Mouse (Mus musculus) lung, adult 2 months (tissue): ENCODE measurements around the gene Cisd2.

Experiments
- CTCF ChIP-seq: fragments of 200-500 bp; IDR thresholded peaks from 2 replicates; pipeline ENCODE4 v1.5.1; 2011; ENCODE audit warnings: mild to moderate bottlenecking, low read length, control low read depth; ENCODE audit not compliant: insufficient read depth
- POLR2A ChIP-seq: fragments of 200-500 bp; IDR thresholded peaks from 2 replicates; pipeline ENCODE4 v1.6.1; 2011; ENCODE audit warnings: low read depth, mild to moderate bottlenecking, control low read depth, low read length, borderline replicate concordance; ENCODE audit errors: extremely low read depth

DNA sequence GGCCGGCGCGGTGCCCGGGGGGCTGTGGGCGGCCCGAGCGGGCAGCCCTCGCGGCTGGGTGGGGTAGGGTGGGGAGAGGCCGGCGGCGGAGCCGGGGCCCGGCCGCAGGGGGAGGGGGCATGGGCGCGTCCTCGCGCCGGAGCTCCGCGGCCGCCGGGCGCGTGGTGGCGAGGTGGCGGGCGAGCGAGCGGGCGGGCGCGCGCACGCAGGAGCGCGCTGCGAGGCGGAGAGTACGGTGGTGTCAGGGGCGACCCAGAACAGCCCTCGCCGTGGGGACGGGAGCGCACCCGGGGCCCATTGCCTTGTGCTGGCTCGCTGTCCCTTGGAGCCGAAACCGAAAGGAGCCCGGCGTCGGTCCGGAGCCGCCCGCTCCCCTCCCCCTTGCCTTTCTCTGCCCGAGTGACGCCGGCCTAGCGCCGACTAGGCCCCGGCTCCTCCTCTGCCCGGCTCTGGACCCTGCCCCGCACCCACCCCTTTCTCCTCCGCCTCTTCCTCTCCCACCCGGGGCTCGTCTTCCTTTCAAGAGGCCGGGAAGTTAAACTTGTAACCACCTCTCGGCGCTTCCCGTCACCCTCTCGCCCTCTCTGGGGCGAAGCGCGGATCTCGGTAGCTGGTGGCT is 15.3 kb upstream of the Cisd2 start:
- peak; percentile 63; the same call in 1 of the 2 replicates for TF ChIP-seq POLR2A
- TF ChIP-seq CTCF, result no peak
